Comparison of ENCODE assay signal across 24 mouse cellular contexts in the genomic region with DNA sequence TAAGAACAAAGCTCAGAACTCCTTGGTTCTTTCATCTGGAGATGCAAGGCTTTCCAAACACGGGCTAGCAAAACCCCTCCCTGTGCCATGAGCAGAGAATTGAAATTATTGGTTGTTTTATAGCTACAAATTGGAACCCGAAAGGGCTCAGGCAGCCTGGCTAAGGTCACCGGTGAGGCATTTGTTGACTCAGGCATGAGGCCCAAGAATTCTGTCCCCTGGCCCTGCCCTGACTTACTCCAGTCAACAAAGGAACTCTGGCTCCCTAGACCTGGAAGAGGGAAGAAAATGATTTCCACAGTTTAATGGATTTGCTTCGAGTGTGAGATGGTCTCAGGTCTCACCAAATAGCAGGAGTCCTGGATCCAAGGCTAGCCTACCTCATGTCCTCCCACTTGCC. TPM values are rescaled to one million over a fixed set of nuclear protein-coding genes. Genes with fewer than 3 reads are reported as not detected.
DNase-seq lines count a peak whose midpoint lies in the region; ATAC-seq and TF ChIP-seq lines count a peak whose summit lies in the region.
"Had no signal": no experiment of that assay in that cellular context is flagged by ENCODE, and none has a peak within 500 bp of the region (broad histone marks: within the 10 kb centered on the region; RNA-seq: fewer than 3 reads in every experiment).

No protein-coding gene starts in this region.

- H3K36me3 ChIP-seq in kidney, embryonic 15.5 days, result no peaks in the 10 kb centered on the region
- H3K36me3 ChIP-seq: heart, embryonic 15.5 days; neural tube, embryonic 13.5 days had no signal

- H3K4me3 ChIP-seq in kidney, embryonic 15.5 days (replicated peaks), result no peak overlapping the region
- H3K4me3 ChIP-seq in layer of hippocampus, adult 2 months, result no peak overlapping the region
- H3K4me3 ChIP-seq: heart, adult 2 months; heart, embryonic 15.5 days; neural tube, embryonic 13.5 days had no signal

- 59% methylated on average over 4 of the region's 4 CpGs for WGBS in kidney, embryonic 15.5 days

- H3K9me3 ChIP-seq in kidney, embryonic 15.5 days (replicated peaks), result no peaks in the 10 kb centered on the region
- H3K9me3 ChIP-seq: heart, embryonic 15.5 days; neural tube, embryonic 13.5 days had no signal

- ATAC-seq in kidney, embryonic 15.5 days (replicated peaks; ENCODE audit: low FRiP score), result no peak
- ATAC-seq: hindbrain, postnatal 0 days had no signal

- H3K4me2 ChIP-seq in kidney, embryonic 15.5 days, result no peak overlapping the region
- H3K4me2 ChIP-seq: heart, embryonic 15.5 days; liver, embryonic 11.5 days; midbrain, embryonic 11.5 days; neural tube, embryonic 13.5 days had no signal

- no peak overlapping the region for H3K9ac ChIP-seq in kidney, embryonic 15.5 days
- H3K9ac ChIP-seq: heart, embryonic 15.5 days; neural tube, embryonic 13.5 days had no signal

- H3K27ac ChIP-seq in kidney, embryonic 15.5 days, result no peak overlapping the region
- H3K27ac ChIP-seq in layer of hippocampus, adult 2 months, result no peak overlapping the region
- H3K27ac ChIP-seq: heart, adult 2 months; heart, embryonic 15.5 days; hindbrain, postnatal 0 days; macrophage; neural tube, embryonic 13.5 days had no signal

- TF ChIP-seq CTCF in layer of hippocampus, adult 2 months (conservative IDR thresholded peaks at IDR 0.05), result no peak

- no peaks in the 10 kb centered on the region for H3K27me3 ChIP-seq in kidney, embryonic 15.5 days
- H3K27me3 ChIP-seq: heart, embryonic 15.5 days; neural tube, embryonic 13.5 days had no signal

- H3K4me1 ChIP-seq in kidney, embryonic 15.5 days, result peaks cover 12% of the 10 kb centered on the region

- DNase-seq in kidney, adult 8-10 months, result peak; percentile 11 to 26
- peak; percentile 17 to 47 for DNase-seq in kidney, postnatal 25 days
- peak; percentile 30 for DNase-seq in lung, postnatal 10 days
- DNase-seq in layer of hippocampus, adult 2 months (ENCODE audit: low spot score in 2 of 2), result no peak
- DNase-seq in cerebellum, adult 9-10 months, result no peak
- no peak for DNase-seq in right cerebral cortex, postnatal 10 days (ENCODE audit: low spot score in 2 of 2)
- DNase-seq: cerebellum, adult 9-11 months; gastrocnemius, postnatal 10 days; right cerebral cortex, postnatal 4 days had no signal

RNA-seq across cellular contexts. Expression of a gene that starts 17.8 kb away (rescaled TPM):
- polyA plus RNA-seq in kidney, embryonic 15.5 days (2015; fragmentation: Nextera tagmentation; extraction: Ambion mirVana), result 0.16 and 0.17 TPM in 2 replicates
- under 1 TPM in 1 of 2 experiments, not detected in 1; 0.27 TPM for total RNA-seq in layer of hippocampus, adult 2 months (2021)
- total RNA-seq: adrenal gland, postnatal 4 days; gastrocnemius, postnatal 10 days; heart, adult 2 months; hematopoietic stem cell, adult 5-6 weeks; MEL; monocyte, adult 5-6 weeks had no signal
- polyA plus RNA-seq: forebrain, embryonic 11.5 days; heart, adult 2 months; hindbrain, postnatal 0 days; large intestine, adult 2 months; liver, embryonic 11.5 days; macrophage; midbrain, embryonic 11.5 days had no signal

RNA-seq across cellular contexts. Expression of a gene that starts 38.2 kb away (rescaled TPM):
- polyA plus RNA-seq in kidney, embryonic 15.5 days (2015; fragmentation: Nextera tagmentation; extraction: Ambion mirVana), result 0.63 and 0.71 TPM in 2 replicates
- total RNA-seq in layer of hippocampus, adult 2 months (2021), result under 1 TPM in 1 of 2 experiments, not detected in 1; 0.47 TPM
- total RNA-seq: adrenal gland, postnatal 4 days; left cerebral cortex, postnatal 36 days; MEL had no signal

Comparison
In these comparisons a context has a peak if more than half of its experiments do, and no peak if none do; other contexts are left out.
1. DNase-seq: peak in kidney, adult 8-10 months (2 of 2), kidney, postnatal 25 days (2 of 2) and lung, postnatal 10 days (single experiment); none in layer of hippocampus, adult 2 months (0 of 2), cerebellum, adult 9-10 months (single experiment) and right cerebral cortex, postnatal 10 days (0 of 2).